Mouse (Mus musculus) kidney, embryonic 16.5 days (tissue): ENCODE data around the gene Commd3. TPM values are rescaled to one million over a fixed set of nuclear protein-coding genes. Genes with fewer than 3 reads are reported as not detected.

Experiments used
- ATAC-seq: fragments of 200-750 bp; cut with Nextera tagmentation; 2 replicates; pipeline ENCODE4 v1.8.0; 2017; ENCODE audit warnings: moderate TSS enrichment; ENCODE audit not compliant: low FRiP score, low TSS enrichment
- H3K27ac ChIP-seq: fragments of 300-500 bp; sonication (generic); 2 replicates; pipeline ENCODE4 v1.5.1; 2014; ENCODE audit warnings: low read length
- H3K27me3 ChIP-seq: fragments of 300-500 bp; sonication (generic); 2 replicates; pipeline ENCODE4 v1.6.1; 2014; ENCODE audit warnings: low read length, control low read depth, mixed read lengths; ENCODE audit not compliant: insufficient read depth
- H3K36me3 ChIP-seq: fragments of 300-500 bp; sonication (generic); 2 replicates; pipeline ENCODE4 v1.6.1; 2014; ENCODE audit warnings: low read length, control low read depth, mixed read lengths; ENCODE audit not compliant: insufficient read depth
- H3K4me1 ChIP-seq: fragments of 300-500 bp; sonication (generic); 2 replicates; pipeline ENCODE4 v1.6.1; 2014; ENCODE audit warnings: low read length, control low read depth, mixed read lengths; ENCODE audit not compliant: insufficient read depth
- H3K4me2 ChIP-seq: fragments of 300-500 bp; sonication (generic); replicated peaks from 2 replicates; pipeline ENCODE4 v1.6.1; 2014; ENCODE audit warnings: low read depth, low read length
- H3K4me3 ChIP-seq: fragments of 300-500 bp; sonication (generic); 2 replicates; pipeline ENCODE4 v1.5.1; 2014; ENCODE audit warnings: mild to moderate bottlenecking, low read length
- H3K9ac ChIP-seq: fragments of 300-500 bp; sonication (generic); replicated peaks from 2 replicates; pipeline ENCODE4 v1.6.1; 2014; ENCODE audit warnings: low read length
- H3K9me3 ChIP-seq: fragments of 300-500 bp; sonication (generic); 2 replicates; pipeline ENCODE4 v1.6.1; 2016; ENCODE audit warnings: low read length, control low read depth
- WGBS: fragments of 180-500 bp; shearing (Covaris S2); extraction: QIAGEN DNeasy Blood & Tissue Kit; methylation state at CpG from one replicate; pipeline ENCODE4 v1.1.7; 2014; 5-methylcytosine and 5-hydroxymethylcytosine counted together
- polyA plus RNA-seq: library from polyadenylated mRNA; unstranded; fragments of >200 nt; fragmentation: Nextera tagmentation; extraction: Ambion mirVana; gene quantifications from 2 replicates; pipeline ENCODE4 v1.2.1, GENCODE M21; 2015

The Commd3 gene
- polyA plus RNA-seq, 1 experiment from 2014 or later: 209 TPM

DNA sequence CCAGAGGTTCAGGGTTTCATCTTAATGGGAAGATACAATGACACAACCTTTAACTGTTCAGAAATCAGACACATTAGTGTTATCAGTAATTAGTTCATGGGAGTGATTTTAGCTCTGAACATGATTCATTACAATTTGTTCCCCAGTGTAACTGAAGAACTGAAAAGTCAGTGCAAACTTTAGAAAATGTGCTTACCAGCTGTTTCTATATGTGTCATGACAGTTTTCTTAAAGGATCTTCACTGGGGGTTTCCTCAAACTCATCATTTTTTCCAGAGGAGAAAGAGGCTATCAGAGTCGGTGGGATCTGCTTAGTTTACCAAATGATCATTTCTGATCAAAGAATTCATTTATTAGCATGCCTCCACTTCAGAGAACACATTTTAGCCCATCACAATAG, 20.4 kb downstream of the Commd3 start:
- Histone ChIP-seq H3K4me3 (no peak overlapping the region), H3K36me3 (no peaks in the 10 kb centered on the region), H3K27ac (no peak overlapping the region), H3K4me1 (peaks cover 24% of the 10 kb centered on the region), H3K9me3 (no peaks in the 10 kb centered on the region), H3K27me3 (peaks cover 64% of the 10 kb centered on the region), H3K4me2 (no peak overlapping the region), H3K9ac (no peak overlapping the region)
- ATAC-seq: no peak
- 0% methylated on average over 1 of the region's 1 CpGs for WGBS

DNA sequence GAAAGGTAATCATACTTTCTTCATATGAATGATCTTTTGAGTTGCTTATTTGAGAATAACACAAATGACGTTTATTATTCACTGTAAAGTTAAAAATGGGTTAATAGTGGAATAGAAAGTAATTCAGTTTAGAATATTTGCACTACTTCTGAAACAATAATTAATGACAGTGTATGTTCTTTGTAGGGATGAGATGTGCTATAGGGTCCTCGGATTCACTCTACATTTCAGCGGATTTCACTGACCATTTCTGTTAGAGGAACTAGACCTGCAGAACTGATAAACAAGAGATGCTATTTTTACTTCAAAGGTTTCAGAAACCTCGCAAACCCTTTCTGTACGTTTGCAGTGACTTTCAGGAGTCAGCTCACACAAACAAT, 21.3 kb downstream of the Commd3 start:
- H3K27ac ChIP-seq: no peak overlapping the region
- H3K4me3 ChIP-seq: peak overlapping the region; percentile 69
- H3K9ac ChIP-seq: no peak overlapping the region
- H3K27me3 ChIP-seq: peaks cover 63% of the 10 kb centered on the region
- H3K4me2 ChIP-seq: peak overlapping the region; percentile 97
- no peaks in the 10 kb centered on the region for H3K36me3 ChIP-seq
- peaks cover 25% of the 10 kb centered on the region for H3K4me1 ChIP-seq
- ATAC-seq: no peak
- no peaks in the 10 kb centered on the region for H3K9me3 ChIP-seq
- WGBS: 2% methylated on average over 5 of the region's 5 CpGs

DNA sequence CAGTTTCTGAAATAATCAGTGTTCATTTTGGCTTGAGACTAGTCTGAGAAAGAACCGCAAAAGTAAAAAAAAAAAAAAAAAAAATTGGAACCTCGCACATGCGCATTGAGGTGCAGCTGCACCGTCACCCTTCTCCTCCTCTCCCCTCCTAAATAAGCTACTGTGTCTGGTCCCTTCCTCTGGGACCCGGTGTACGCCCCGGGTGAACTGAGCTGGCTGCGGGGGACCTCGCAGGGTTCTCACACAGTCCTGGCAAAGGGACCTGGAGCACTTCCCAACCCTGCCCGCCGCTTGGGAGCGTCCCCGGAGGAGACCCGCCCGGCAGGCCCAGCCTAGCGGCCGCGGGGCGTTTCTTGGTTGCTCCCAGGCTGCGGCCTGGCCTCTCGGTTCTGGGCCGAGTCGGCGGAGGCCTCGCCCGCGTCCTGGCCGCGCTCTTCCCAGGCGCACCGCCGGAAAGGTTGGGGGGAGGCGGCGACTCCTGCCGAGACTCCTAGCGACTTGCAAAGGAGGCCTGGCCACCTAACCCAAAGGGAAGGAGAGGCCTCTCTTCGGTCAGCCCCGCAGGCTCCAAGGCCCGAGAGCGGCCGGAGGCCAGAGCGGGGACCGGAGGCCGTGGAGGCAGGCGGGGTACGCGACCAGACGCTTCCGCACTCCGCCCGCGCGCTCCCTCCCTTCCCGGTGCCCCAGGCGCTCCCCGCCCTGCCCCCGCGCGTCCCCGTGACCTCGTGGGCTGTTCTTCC, 21.9 kb downstream of the Commd3 start, which contains the start of gene Spag6:
Gene Spag6, plus strand, starts transcription at position 162 of the 740 bp plus-strand sequence.
- WGBS: under 1% methylated on average over 59 of the region's 61 CpGs
- H3K9me3 ChIP-seq: no peaks in the 10 kb centered on the region
- H3K4me1 ChIP-seq: peaks cover 25% of the 10 kb centered on the region
- no peaks in the 10 kb centered on the region for H3K36me3 ChIP-seq
- H3K4me3 ChIP-seq: peak within 1 kb of the TSS; percentile 69
- peak within 1 kb of the TSS; percentile 97 for H3K4me2 ChIP-seq
- peak within 1 kb of the TSS; percentile 76 for H3K27ac ChIP-seq
- peaks cover 63% of the 10 kb centered on the region for H3K27me3 ChIP-seq
- H3K9ac ChIP-seq: peak within 1 kb of the TSS; percentile 95
- ATAC-seq: peak; percentile 88

DNA sequence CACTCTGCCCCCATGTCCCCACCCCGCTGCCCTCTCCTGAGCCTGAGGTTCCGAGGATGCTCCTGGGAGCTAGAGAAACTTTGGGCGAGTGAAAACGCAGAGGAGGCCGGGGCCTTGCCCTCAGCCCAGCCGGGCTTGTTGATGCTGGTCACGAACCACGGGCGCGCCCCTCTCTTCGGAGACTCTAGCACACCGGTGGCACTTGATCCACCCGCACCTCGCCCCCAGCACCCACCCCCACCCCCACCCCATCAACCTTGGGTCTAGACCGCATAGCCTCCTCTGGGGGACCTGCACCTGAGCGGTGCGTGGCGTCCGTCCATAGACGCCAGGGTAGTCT, 22.4 kb downstream of the Commd3 start:
- Histone ChIP-seq H3K9me3 (no peaks in the 10 kb centered on the region), H3K9ac (peak overlapping the region; percentile 95), H3K4me3 (peak overlapping the region; percentile 69), H3K27ac (no peak overlapping the region; the same call in 1 of the 2 replicates), H3K4me2 (peak overlapping the region; percentile 97), H3K4me1 (peaks cover 19% of the 10 kb centered on the region), H3K27me3 (peaks cover 63% of the 10 kb centered on the region), H3K36me3 (no peaks in the 10 kb centered on the region)
- 2% methylated on average over 20 of the region's 20 CpGs for WGBS
- peak; percentile 49; the same call in 1 of the 2 replicates for ATAC-seq

- Histone ChIP-seq H3K36me3 (no peaks in the 10 kb centered on the region), H3K27ac (no peak overlapping the region), H3K4me2 (peak overlapping the region; percentile 97), H3K9me3 (no peaks in the 10 kb centered on the region), H3K27me3 (peaks cover 63% of the 10 kb centered on the region), H3K4me3 (no peak overlapping the region), H3K9ac (no peak overlapping the region), H3K4me1 (peaks cover 14% of the 10 kb centered on the region)
- ATAC-seq: no peak
- 4% methylated on average over 8 of the region's 8 CpGs for WGBS
Observed at GRCm38 (mm10) chr2:18695163-18695562, 23.0 kb downstream of the Commd3 start.

- ATAC-seq: no peak
- H3K36me3 ChIP-seq: no peaks in the 10 kb centered on the region
- peaks cover 10% of the 10 kb centered on the region; the same call in 1 of the 2 replicates for H3K4me1 ChIP-seq
- WGBS: 4% methylated on average over 7 of the region's 7 CpGs
- H3K4me3 ChIP-seq: no peak overlapping the region
- peaks cover 63% of the 10 kb centered on the region for H3K27me3 ChIP-seq
- H3K9me3 ChIP-seq: no peaks in the 10 kb centered on the region
- no peak overlapping the region for H3K4me2 ChIP-seq
- no peak overlapping the region for H3K27ac ChIP-seq
- H3K9ac ChIP-seq: no peak overlapping the region
Observed at GRCm38 (mm10) chr2:18695629-18696150, 23.5 kb downstream of the Commd3 start.

GRCm38 (mm10) chr2:18697591-18698244, 25.5 kb downstream of the Commd3 start:
- Histone ChIP-seq H3K27me3 (peaks cover 63% of the 10 kb centered on the region), H3K4me2 (no peak overlapping the region), H3K9me3 (no peaks in the 10 kb centered on the region), H3K36me3 (no peaks in the 10 kb centered on the region), H3K4me3 (no peak overlapping the region), H3K9ac (no peak overlapping the region), H3K27ac (no peak overlapping the region), H3K4me1 (peaks cover 10% of the 10 kb centered on the region; the same call in 1 of the 2 replicates)
- no peak for ATAC-seq
- WGBS: 2% methylated on average over 4 of the region's 4 CpGs

- no peaks in the 10 kb centered on the region for H3K9me3 ChIP-seq
- H3K27me3 ChIP-seq: peaks cover 62% of the 10 kb centered on the region
- peak overlapping the region; percentile 21 for H3K4me2 ChIP-seq
- no peak overlapping the region for H3K27ac ChIP-seq
- H3K4me1 ChIP-seq: peaks cover 10% of the 10 kb centered on the region; the same call in 1 of the 2 replicates
- peak overlapping the region; percentile 18 for H3K4me3 ChIP-seq
- H3K36me3 ChIP-seq: no peaks in the 10 kb centered on the region
- no peak for ATAC-seq
- under 1% methylated on average over 56 of the region's 56 CpGs for WGBS
- H3K9ac ChIP-seq: no peak overlapping the region
Observed at GRCm38 (mm10) chr2:18698663-18699385, 26.6 kb downstream of the Commd3 start.

DNA sequence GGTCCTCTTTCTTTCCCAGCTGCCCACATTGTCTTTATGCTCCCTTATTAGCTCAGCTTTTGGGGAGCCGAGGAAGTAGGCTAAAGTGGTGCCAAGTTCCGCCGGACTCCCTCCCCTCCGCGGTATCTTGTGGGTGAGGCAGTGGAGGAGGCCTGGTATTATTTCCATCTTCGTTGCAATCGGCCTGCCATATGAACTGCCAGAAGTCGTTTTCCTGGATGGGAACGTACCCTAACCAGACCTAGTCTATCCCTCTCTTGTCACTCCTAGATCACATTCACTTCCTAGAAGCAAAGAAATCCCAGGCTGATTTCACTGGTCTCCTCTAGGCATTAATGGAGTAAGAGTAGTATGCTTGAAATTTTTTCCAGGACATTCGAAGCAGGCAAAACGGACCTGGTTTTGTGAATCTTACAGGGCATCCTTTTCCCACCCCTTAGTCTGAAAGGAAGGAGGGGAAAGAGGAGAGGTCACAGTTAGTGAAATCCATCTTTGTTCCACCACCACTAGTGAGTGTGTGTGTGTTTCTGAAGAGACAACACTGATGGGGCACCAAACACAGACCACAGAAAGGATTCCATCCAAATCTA, 27.3 kb downstream of the Commd3 start:
- H3K27ac ChIP-seq: no peak overlapping the region
- H3K4me1 ChIP-seq: peaks cover 10% of the 10 kb centered on the region; the same call in 1 of the 2 replicates
- no peaks in the 10 kb centered on the region for H3K36me3 ChIP-seq
- 1% methylated on average over 11 of the region's 11 CpGs for WGBS
- H3K27me3 ChIP-seq: peaks cover 66% of the 10 kb centered on the region
- H3K9ac ChIP-seq: no peak overlapping the region
- no peaks in the 10 kb centered on the region for H3K9me3 ChIP-seq
- ATAC-seq: no peak
- H3K4me2 ChIP-seq: no peak overlapping the region
- H3K4me3 ChIP-seq: no peak overlapping the region
